Mouse (Mus musculus) brain, embryonic 14.5 days (tissue): ENCODE measurements around the gene Ttc3.

Experiments
- CTCF ChIP-seq: fragments of 200-500 bp; IDR thresholded peaks from 2 replicates; pipeline ENCODE4 v1.5.1; 2012; ENCODE audit warnings: inconsistent platforms, mild to moderate bottlenecking, moderate library complexity, borderline replicate concordance; ENCODE audit not compliant: insufficient read depth, insufficient read length; ENCODE audit errors: extremely low read depth
- POLR2A ChIP-seq: fragments of 200-500 bp; IDR thresholded peaks from 2 replicates; pipeline ENCODE4 v1.6.1; 2012; ENCODE audit warnings: mild to moderate bottlenecking, inconsistent platforms, borderline replicate concordance; ENCODE audit not compliant: poor library complexity, insufficient read depth, insufficient read length, severe bottlenecking; ENCODE audit errors: extremely low read depth

DNA sequence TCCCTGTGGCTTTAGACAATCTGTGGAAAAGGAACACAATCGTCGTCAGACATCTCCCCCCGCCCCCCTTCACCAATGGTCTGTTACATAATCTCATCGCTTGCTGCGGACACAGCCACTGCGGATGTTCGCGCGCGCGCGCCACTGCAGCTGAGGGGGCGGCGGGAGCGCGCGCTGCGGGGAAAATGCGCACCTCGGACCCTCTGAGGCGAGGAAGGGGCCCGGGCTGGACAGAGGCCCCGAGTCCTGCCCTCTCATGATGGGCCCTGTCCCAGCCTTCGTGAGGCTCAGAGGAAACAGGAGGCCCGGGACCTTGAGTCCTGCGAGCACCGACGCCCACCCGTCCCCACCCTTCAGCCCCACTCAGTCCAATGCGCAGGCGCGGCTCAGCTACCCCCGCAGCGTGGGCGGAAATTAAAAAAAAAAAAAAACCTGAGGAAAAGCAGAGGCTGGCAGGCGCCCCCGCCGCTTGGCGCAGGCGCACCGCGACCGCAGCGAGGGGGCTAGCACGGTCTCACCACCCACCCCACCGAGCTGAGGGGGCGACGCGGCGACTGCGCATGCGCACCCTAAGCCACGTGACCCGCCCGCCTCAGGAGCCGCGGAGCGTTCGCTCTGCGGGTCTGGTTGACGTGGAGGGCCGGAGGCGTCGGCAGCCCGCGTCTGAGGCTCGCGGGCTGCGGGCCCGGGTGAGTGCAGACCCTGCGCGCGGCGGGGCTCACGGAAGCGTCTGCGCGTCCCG lies at the start of gene Ttc3:
- no peak for TF ChIP-seq CTCF
- TF ChIP-seq POLR2A, result peak; percentile 98
